Mouse (Mus musculus) thymus, postnatal 36 days (tissue): ENCODE measurements around the gene Hsf5.

ENCODE experiments used
- DNase-seq, 2 experiments: peaks; one replicate each; pipeline ENCODE4 v3.0.0; 2022; ENCODE audit warnings: mixed read lengths in 2 of 2

Gene Hsf5

GRCm38 (mm10) chr11:87654693-87655092 lies 37.7 kb downstream of the Hsf5 start:
- no peak for DNase-seq

GRCm38 (mm10) chr11:87659216-87659615 lies 42.3 kb downstream of the Hsf5 start:
- no peak for DNase-seq

GRCm38 (mm10) chr11:87662407-87662806 lies 45.4 kb downstream of the Hsf5 start, which contains the start of gene Rnf43:
TSS of gene Rnf43 (plus strand) at chr11:87662722.
- DNase-seq: peak; percentile 84 to 88

- DNase-seq: no peak
Measured at GRCm38 (mm10) chr11:87662822-87663221, 45.9 kb downstream of the Hsf5 start.

- DNase-seq: no peak
Measured at GRCm38 (mm10) chr11:87663948-87664347, 47.0 kb downstream of the Hsf5 start.

- no peak for DNase-seq
Measured at GRCm38 (mm10) chr11:87664521-87664920, 47.6 kb downstream of the Hsf5 start.

GRCm38 (mm10) chr11:87665224-87665623 lies 48.3 kb downstream of the Hsf5 start:
- no peak for DNase-seq

GRCm38 (mm10) chr11:87665658-87666057 lies 48.7 kb downstream of the Hsf5 start:
- no peak for DNase-seq

- no peak for DNase-seq
Measured at GRCm38 (mm10) chr11:87666256-87667035, 49.5 kb downstream of the Hsf5 start.

GRCm38 (mm10) chr11:87667107-87668090 lies 50.4 kb downstream of the Hsf5 start:
- DNase-seq: no peak

GRCm38 (mm10) chr11:87673282-87673681 lies 56.3 kb downstream of the Hsf5 start:
- no peak for DNase-seq

GRCm38 (mm10) chr11:87675606-87676005 lies 58.6 kb downstream of the Hsf5 start:
- no peak for DNase-seq

- DNase-seq: no peak
Measured at GRCm38 (mm10) chr11:87677756-87678155, 60.8 kb downstream of the Hsf5 start.

- no peak for DNase-seq
Measured at GRCm38 (mm10) chr11:87678545-87678944, 61.6 kb downstream of the Hsf5 start.

- peak in 1 of 2 experiments; percentile 7 for DNase-seq
Measured at GRCm38 (mm10) chr11:87678976-87679375, 62.0 kb downstream of the Hsf5 start.

- DNase-seq: no peak
Measured at GRCm38 (mm10) chr11:87680786-87681185, 63.8 kb downstream of the Hsf5 start.

GRCm38 (mm10) chr11:87682096-87682495 lies 65.1 kb downstream of the Hsf5 start:
- no peak for DNase-seq

- no peak for DNase-seq
Measured at GRCm38 (mm10) chr11:87682838-87683571, 66.0 kb downstream of the Hsf5 start.

GRCm38 (mm10) chr11:87686407-87686806 lies 69.4 kb downstream of the Hsf5 start:
- DNase-seq: no peak

GRCm38 (mm10) chr11:87687246-87688225 lies 70.6 kb downstream of the Hsf5 start:
- no peak for DNase-seq

- DNase-seq: no peak
Measured at GRCm38 (mm10) chr11:87688478-87689203, 71.7 kb downstream of the Hsf5 start.
